Mouse (Mus musculus): ENCODE measurements around the gene Vmn2r-ps159. TPM values are rescaled to one million over a fixed set of nuclear protein-coding genes. Genes with fewer than 3 reads are reported as not detected.

Vmn2r-ps159 gene
- not detected for total RNA-seq (2023)

GRCm38 (mm10) chr4:156330803-156331202 is at the start of gene Vmn2r-ps159:
Vmn2r-ps159 (plus strand) TSS chr4:156331103.

Other genes starting within 250 kb of the Vmn2r-ps159 start
- gene 9430015G10Rik, start 221.1 kb upstream of the Vmn2r-ps159 start, total RNA-seq (2023) = 10 to 100 TPM; 41.6 to 44.0 TPM
- gene Rnf223, start 200.6 kb upstream of the Vmn2r-ps159 start, total RNA-seq (2023) = 1 to 10 TPM; 1.5 TPM
- gene Agrn, start 133.6 kb upstream of the Vmn2r-ps159 start, total RNA-seq (2023) = 1 to 10 TPM; 6.5 to 7.6 TPM
- gene Isg15, start 130.3 kb upstream of the Vmn2r-ps159 start, total RNA-seq (2023) = 10 to 100 TPM; 11.6 to 19.5 TPM
- gene AW011738, start 127.8 kb upstream of the Vmn2r-ps159 start, total RNA-seq (2023) = 1 to 10 TPM; 7.8 to 9.5 TPM
- under 1 TPM; 0.32 to 0.39 TPM for gene Perm1, start 115.2 kb upstream of the Vmn2r-ps159 start, total RNA-seq (2023)
- gene Plekhn1, start 96.2 kb upstream of the Vmn2r-ps159 start, total RNA-seq (2023) = 10 to 100 TPM; 48.7 to 52.1 TPM
- 10 to 100 TPM; 96.9 to 97.6 TPM for gene Noc2l, start 95.1 kb upstream of the Vmn2r-ps159 start, total RNA-seq (2023)
- 1 to 10 TPM; 1.6 to 4.0 TPM for gene Samd11, start 75.4 kb upstream of the Vmn2r-ps159 start, total RNA-seq (2023)

Measured in T-cell, adult 66 days (primary cell).